Mouse (Mus musculus): ENCODE measurements at regions not wholly inside any gene's neighbourhood (a gene's known extent, or its start where the extent isn't known, plus 50 kb on each side); places are given as distances from the start of the nearest gene placed in this dataset.

- DNase-seq, result no peak
Measured at GRCm38 (mm10) chr7:34587239-34587638, 69.3 kb downstream of the Kctd15 start.

DNA sequence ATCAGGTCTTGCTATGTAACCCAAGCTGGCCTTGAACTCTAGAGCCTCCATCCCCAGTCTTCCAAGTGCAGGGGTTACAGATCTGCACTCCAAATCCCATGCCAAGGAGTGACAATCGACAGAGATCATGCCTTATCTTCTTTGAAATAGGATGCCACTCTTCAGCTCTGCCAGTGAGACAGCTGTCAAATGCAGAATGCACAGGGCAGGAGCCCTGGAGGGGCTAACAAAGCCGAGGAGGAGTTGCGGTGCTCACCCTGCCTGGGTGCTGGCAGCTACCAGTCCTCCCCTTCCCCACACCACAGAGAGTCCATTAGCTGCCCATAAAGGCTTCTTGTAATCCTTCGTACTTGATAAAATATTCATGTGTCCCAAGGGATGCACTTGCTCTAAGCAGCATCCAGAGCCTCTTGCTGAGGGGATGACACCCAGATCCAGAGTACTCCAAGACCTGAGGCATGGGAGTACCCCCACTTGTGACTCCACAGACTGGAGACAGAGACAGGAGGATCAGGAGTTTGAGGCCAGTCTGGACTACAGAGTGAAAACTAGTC lies 71.1 kb downstream of the Kctd15 start:
- no peak for DNase-seq

GRCm38 (mm10) chr7:34584870-34585269 lies 71.7 kb downstream of the Kctd15 start:
- no peak for DNase-seq

- DNase-seq, result no peak
Measured at GRCm38 (mm10) chr7:34580866-34581265, 75.7 kb downstream of the Kctd15 start.

DNA sequence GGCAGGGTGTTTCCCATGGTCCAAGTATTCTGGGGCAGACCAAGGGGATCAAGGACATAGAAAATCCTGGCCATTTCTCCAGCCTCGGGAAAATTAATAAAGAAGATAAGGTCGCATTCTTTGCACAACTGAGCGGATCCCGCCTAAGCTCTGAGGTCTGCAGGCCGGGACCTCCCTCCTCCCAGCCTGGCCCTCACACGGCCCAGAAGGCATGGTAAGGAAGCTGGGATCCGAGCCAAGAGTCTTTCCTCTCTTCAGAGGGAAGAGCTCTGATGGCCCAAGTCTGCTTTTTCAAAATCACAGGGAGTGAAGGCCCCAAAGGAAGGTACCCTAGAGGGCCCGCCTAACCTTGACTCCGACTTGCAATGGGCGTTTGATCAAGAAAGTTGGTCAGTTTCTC lies 85.2 kb downstream of the Kctd15 start:
- DNase-seq, result peak; percentile 29

DNA sequence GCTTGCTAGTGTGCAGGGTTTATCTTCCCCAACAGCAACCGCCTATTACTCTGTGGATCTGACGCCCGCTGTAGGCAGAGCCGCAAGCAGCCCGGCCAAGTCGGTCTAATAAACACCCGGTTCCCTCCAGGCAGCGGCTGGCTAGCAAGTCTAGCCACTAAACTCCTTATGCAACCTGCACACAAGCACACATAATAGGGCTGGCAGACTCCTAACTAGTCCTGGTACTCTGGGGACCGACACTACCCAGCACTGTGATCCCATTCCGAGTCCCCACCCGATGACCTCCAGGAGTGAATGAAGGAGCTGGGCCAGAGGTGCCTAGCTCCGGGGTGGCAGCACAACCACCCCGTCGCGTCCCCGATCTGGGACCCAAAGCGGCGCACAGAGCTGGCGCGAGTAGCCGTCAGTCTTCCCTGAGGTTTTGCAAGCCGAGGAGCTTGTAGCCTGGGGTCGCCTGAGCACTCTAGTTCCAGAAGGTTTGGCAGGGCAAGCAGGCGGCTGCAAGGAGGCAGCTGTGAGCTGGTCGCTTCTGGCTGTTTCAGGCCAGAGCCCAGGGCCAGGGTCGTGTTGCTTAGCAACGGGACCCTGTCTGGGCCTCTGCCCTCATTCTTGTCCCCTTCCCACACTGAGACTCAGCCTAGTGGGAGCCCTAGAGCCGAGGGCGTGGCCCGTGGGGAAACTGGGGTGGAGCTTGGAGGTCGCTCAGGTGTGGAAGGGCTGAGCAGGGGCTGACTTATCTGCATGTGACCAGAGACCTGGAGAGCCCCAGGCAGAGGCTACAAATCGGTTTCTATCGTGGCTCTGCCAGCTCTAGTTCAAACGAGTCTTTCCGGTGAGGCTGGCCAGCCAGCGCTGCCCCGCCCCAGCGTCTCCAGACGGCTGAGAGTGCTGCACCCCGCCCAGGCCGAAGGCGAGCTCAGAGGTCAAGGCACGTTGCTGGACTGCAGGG lies 86.1 kb downstream of the Kctd15 start:
- peak; percentile 67 for DNase-seq

DNA sequence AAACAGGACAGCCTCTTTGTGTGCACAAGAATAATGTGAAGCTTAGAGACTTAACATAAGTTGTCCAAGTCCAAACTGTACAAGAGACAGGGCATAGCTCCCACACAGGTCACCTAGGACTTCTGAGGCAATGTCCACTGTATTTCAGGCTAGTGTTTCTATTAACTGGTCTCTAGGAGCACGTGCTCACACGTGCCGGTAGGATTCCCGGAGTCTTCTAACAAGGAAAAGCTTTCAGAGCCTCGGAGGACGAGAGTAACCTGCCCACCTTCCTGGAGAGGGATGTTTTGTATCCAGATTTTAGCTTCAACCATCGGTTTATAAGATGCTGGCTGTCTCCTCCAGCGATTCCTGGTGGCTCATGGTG lies 86.8 kb downstream of the Kctd15 start:
- DNase-seq, result no peak

- no peak for DNase-seq
Measured at GRCm38 (mm10) chr7:34567575-34567974, 89.0 kb downstream of the Kctd15 start.

DNA sequence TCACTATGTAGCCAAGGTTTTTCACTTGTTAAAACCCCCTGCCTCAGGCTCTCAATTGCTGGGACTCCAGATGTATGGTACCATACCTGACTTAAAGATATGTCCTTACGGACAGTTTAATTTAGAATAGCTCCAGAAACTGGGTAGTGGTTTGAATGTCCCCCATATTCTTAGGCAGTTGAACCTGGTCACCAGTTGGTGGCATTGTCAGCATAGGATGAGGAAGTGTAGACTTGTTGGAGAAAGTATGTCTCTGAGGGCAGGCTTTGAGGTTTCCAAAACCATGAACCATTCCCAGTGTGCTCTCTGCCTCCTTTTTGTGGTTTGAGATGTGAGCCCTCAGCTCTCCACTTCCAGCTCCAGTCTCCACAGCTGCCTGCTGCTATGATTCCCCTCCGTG lies 94.4 kb downstream of the Kctd15 start:
- no peak for DNase-seq

DNA sequence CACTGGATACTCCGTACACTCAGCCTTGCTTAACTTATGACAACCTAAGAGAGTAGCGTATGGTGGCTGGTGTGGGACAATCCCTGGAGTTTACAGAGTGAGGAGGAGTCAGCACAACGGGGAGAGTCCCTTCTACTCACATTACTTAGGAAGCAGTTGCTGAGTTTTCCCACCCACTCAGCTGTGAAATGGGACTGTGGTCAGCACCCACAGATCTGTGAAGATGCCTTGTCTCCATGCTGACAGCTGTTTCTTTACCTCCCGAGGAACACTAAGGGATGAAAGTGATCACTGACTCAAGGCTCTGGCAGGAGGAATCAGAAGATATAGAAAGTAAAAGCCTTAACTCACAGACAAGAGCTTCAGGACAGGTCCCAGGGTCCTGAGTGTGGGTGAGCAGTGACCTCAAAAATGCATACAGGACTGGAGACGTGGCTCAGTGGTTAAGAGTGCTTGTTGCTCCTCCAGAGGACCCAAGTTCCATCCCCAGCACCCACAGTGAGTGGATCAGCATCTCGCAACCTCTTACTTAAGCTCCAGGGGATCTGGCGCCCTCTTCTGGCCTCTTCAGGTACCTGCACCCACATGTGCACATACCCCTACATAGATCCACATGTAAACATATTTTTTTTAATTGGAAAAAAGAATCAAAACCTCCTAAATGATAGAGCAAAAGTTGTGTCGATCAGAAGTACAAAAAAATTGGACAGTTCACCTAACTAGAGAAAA lies 97.8 kb downstream of the Kctd15 start:
- no peak for DNase-seq

DNA sequence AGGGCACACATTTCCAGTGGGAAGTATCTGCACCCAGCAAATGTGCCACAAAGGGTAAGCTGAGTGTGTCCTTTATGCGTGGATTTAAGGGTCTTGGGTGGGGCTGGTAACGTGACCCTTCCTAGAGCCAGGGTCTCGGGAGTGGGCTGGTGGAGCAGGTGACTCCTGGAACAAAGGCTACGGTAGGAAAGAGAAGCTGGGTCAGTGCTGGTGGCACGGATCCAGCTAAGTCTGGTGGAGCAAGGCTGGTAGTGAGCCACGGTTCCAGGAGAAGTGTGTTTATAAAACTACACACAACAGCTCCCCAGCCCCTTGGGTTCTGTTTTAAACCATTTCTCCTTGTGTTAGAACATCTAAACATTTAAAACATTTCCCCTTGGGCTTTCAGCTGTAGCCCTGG lies 101.3 kb downstream of the Kctd15 start:
- peak; percentile 15 for DNase-seq

DNA sequence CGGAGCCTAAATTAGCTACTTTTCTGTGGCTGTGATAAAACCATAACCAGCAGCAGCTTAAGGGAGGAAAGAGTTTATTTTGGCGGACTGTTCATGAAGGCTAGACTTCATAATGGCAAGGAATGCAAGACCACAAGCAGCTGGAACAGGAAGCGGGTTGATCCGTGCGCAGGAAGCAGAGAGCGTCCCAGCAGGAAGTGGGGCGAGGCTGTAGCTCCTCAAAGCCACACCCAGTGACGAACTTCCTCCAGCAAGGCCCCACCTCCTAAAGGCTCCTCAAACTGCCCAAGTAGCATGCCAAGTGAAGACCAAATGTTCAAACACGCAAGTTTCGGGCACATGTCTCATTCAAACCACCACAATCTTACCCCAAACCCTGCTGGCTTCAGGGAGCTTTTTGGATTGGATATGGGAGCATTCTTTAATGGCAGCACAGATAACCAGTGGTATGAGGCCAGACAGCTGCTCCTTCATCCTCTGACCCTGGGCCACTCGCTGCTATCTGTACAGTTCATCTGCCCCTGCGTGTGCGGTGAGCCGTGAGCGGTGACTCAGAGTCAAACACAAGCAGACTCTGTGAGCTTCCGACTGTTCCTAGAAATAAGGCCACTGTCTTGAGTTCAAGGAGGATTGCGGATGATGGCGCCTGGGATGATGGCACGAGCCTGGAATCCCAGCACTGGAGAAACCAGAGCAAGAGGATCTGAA lies 109.8 kb downstream of the Kctd15 start:
- peak; percentile 5 for DNase-seq

GRCm38 (mm10) chr7:34545906-34546305 lies 110.6 kb downstream of the Kctd15 start:
- no peak for DNase-seq

DNA sequence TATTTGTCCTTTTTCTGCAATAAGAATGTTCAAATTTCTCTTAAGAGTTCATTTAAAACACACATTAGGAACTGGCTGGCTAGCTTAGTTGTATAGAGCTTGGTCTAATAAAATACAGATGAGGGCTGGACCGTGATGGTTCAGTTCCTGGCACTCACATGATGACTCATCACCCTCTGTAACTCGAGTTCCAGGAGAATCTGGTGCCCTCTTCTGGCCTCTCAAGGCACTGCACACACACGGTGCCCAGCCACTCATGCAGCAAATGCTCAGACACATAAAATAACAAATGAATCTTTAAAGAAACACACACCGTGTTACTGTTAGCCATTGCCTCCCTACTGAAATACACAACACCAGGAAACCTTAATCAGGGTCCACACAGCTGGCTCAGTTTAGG lies 114.6 kb downstream of the Kctd15 start:
- DNase-seq, result no peak

- no peak for DNase-seq
Measured at GRCm38 (mm10) chr7:34541000-34541399, 115.5 kb downstream of the Kctd15 start.

DNA sequence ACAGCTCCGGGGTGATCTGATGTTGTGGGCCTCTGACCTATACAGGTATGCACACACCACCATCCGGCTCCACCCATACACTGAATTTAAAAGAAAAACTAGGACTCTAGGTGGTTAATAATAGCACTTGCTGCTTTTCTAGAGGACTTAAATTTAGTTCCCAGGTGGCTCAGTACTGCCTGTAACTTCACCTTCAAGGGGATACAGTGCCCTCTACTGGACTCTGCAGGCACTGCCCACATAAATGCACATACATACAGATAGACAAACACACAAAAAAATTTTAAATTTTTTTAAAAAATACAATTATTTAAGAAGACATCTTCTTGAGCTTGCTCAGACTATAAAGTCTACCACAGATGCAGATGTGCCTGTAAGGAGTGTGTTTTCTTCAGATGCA lies 116.7 kb downstream of the Kctd15 start:
- no peak for DNase-seq

DNA sequence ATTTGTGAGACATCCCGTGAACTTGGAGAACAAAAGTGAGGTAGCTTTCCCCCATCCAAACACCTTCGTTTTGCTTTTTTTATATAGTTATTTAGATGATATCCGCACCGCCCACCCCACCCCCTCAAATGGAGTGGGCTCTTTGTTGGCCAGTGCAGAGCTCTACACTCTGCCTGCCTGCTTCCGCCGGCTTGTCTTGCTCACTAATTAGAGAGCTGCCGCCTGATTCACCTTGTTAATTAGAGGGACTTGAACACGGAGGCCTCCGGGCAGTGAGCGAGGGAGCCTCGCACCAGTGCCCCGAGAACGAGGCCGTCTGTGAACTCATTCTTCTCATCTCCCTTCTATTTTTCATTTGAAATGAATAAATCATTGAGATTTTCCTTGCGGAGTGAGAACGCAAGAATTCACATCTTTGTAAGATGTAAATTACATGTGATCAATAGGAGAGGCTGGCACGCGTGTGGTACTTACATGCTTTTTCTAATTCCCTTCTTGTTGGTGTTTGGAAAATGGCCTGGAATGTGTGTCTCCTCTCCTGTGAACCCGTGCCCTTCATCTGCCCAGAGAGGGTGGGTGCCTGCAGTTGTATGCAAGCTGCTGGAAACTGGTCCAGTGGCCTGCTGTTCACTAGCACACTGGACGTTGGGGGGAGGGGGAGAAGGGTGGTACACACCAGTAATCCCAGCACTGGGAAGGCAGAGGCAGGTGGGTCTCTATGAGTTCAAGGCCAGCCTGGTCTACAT lies 118.0 kb downstream of the Kctd15 start:
- DNase-seq, result no peak

GRCm38 (mm10) chr7:34537122-34537521 lies 119.4 kb downstream of the Kctd15 start:
- no peak for DNase-seq

- no peak for DNase-seq
Measured at GRCm38 (mm10) chr7:34534241-34534640, 122.3 kb downstream of the Kctd15 start.

DNA sequence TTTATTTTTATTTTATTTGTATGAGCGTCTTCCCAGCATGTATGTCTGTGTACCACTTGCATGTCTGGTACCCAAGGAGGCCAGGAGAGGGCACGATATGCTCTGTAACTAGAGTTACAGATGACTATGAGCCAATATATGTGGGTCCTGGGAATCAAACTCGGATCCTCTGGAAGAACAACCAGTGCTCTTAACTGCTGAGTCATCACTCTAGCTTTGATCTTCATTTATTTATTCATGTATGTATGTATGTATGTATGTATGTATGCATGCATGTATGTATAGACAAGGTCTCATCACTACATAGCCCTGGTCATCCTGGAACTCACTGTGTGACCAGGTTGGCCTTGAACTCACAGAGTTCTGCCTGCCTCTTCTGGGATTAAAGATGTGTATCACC lies 124.9 kb downstream of the Kctd15 start:
- no peak for DNase-seq

DNA sequence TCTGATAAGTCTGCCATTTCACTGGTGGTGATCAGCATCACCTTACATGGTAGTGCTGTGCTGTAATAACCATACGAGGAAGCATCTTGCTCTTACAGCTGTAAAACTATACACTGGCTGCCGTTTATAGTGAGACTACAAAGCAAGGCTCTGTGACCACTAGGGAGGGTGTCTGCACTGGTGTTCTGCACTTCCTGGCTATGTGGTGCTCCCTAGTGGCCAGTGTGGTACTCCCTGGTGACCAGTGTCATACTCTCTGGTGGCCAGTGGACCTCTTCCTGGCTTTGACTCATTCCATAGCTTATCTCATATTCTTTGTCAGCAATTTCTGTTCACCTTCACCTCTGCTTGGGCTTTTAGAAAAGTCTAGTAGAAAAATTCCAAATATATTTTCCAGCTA lies 114.7 kb upstream of the Lsm14a start:
- no peak for DNase-seq

DNA sequence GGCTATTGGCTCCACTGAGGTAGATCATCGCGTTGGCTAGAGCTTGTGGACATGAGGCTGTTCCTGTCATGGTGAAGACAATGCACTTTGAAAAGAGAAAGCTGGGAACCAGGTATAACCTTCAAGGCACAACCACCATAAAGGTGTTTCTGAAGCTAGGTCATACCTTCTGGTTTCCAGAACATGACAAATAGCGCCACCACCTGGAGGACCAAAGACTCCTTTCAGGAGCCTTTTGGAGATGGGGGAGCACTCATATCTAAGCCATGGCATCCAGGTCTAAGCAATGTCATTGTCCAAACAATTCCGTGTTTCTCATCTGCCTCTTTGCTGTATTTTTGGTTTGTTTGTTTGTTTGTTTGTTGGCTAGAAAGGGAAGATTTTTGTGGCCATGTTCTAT lies 113.7 kb upstream of the Lsm14a start:
- DNase-seq, result no peak

All from adrenal gland, postnatal 25 days (tissue).